ENCODE assay signal across 7 mouse cellular contexts in the genomic region with DNA sequence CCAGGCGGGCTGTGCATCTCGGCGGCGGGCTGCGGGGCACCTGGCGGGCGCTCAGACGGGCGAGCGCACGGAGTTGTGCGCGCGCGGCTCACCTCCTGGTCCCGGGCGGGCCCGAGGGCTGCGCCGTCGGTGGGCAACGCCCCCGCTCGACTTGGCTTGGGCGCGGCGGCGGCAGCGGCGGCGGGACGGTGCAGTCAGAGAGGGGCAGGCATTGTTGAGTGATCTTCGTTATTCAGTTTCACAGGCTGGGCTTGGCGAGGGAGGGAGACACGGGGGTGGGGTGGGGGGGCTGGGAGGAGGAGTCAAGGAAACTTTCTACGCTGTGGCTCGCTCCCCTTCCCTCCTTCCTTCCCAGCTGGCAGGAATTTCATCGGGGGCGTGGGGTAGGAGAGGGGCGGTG. TPM values are rescaled to one million over a fixed set of nuclear protein-coding genes. Genes with fewer than 3 reads are reported as not detected.
DNase-seq lines count a peak whose midpoint lies in the region; ATAC-seq and TF ChIP-seq lines count a peak whose summit lies in the region.

A gene (minus strand): TSS at position 153 of the 400 bp plus-strand sequence.

- under 1% methylated on average over 40 of the region's 40 CpGs for WGBS in thymus, adult 2 months
- WGBS in forebrain, embryonic 16.5 days, result 0% methylated on average over 40 of the region's 40 CpGs
- under 1% methylated on average over 33 of the region's 40 CpGs for WGBS in neural tube, embryonic 11.5 days

- H3K4me1 ChIP-seq in thymus, adult 2 months (replicated peaks; ENCODE audit: control insufficient read depth, insufficient read depth, low read length), result peaks cover 13% of the 10 kb centered on the region
- peaks cover 11% of the 10 kb centered on the region for H3K4me1 ChIP-seq in forebrain, embryonic 16.5 days (replicated peaks; ENCODE audit: control insufficient read depth, insufficient read depth, low read length)
- H3K4me1 ChIP-seq in neural tube, embryonic 11.5 days (ENCODE audit: control insufficient read depth, insufficient read depth, low read length), result 0 out of 2 replicates have a peak, but pooled peaks cover 2% of the 10 kb centered on the region

- peaks cover 3% of the 10 kb centered on the region; the same call in 1 of the 2 replicates for H3K27me3 ChIP-seq in thymus, adult 2 months (ENCODE audit: control insufficient read depth, insufficient read depth, low read length)
- H3K27me3 ChIP-seq in forebrain, embryonic 16.5 days (replicated peaks; ENCODE audit: control insufficient read depth, insufficient read depth, low read length), result peaks cover 29% of the 10 kb centered on the region
- H3K27me3 ChIP-seq in neural tube, embryonic 11.5 days (ENCODE audit: control insufficient read depth, insufficient read depth, low read length), result peaks cover 37% of the 10 kb centered on the region

- no peak for TF ChIP-seq POLR2A in thymus, adult 2 months (IDR thresholded peaks at IDR 0.05; ENCODE audit: control insufficient read depth, extremely low read depth, insufficient read depth, low read length, poor library complexity)

- DNase-seq in thymus, adult 2 months, result peak; percentile 32
- no peak for DNase-seq in thymus, adult 18-20 months
- peak; percentile 39 for DNase-seq in kidney, postnatal 10 days
- no peak for DNase-seq in neural tube, embryonic 11.5 days (ENCODE audit: low spot score)
- no peak for DNase-seq in urinary bladder, postnatal 36 days (ENCODE audit: low spot score in 2 of 2)
- no peak for DNase-seq in right cerebral cortex, postnatal 10 days (ENCODE audit: low spot score in 2 of 2)

- H3K9ac ChIP-seq in forebrain, embryonic 16.5 days (replicated peaks; ENCODE audit: low read depth, low read length), result peak within 1 kb of the TSS; percentile 40
- H3K9ac ChIP-seq in neural tube, embryonic 11.5 days (ENCODE audit: low read length), result no peak within 1 kb of the TSS

- no peaks in the 10 kb centered on the region for H3K9me3 ChIP-seq in forebrain, embryonic 16.5 days (ENCODE audit: control insufficient read depth, low read length)
- H3K9me3 ChIP-seq in neural tube, embryonic 11.5 days (ENCODE audit: control insufficient read depth, low read length), result no peaks in the 10 kb centered on the region

- peak; percentile 16; the same call in 1 of the 2 replicates for ATAC-seq in forebrain, embryonic 16.5 days
- no peak for ATAC-seq in neural tube, embryonic 11.5 days (ENCODE audit: insufficient read depth, low FRiP score, low TSS enrichment)

- no peak within 1 kb of the TSS for H3K27ac ChIP-seq in thymus, adult 2 months (ENCODE audit: control insufficient read depth, insufficient read depth, low read length)
- no peak within 1 kb of the TSS for H3K27ac ChIP-seq in forebrain, embryonic 16.5 days (ENCODE audit: low read length)
- H3K27ac ChIP-seq in neural tube, embryonic 11.5 days (ENCODE audit: low read depth, low read length), result no peak within 1 kb of the TSS

- no peaks in the 10 kb centered on the region for H3K36me3 ChIP-seq in thymus, adult 2 months (ENCODE audit: control insufficient read depth, insufficient read depth, low read length)
- no peaks in the 10 kb centered on the region for H3K36me3 ChIP-seq in forebrain, embryonic 16.5 days (ENCODE audit: control insufficient read depth, insufficient read depth)
- H3K36me3 ChIP-seq in neural tube, embryonic 11.5 days (ENCODE audit: control insufficient read depth, insufficient read depth, low read length), result no peaks in the 10 kb centered on the region

- H3K4me3 ChIP-seq in thymus, adult 2 months (ENCODE audit: control insufficient read depth, insufficient read depth, low read length), result no peak within 1 kb of the TSS
- H3K4me3 ChIP-seq in forebrain, embryonic 16.5 days (replicated peaks; ENCODE audit: low read length), result peak within 1 kb of the TSS; percentile 36
- peak within 1 kb of the TSS; percentile 34 for H3K4me3 ChIP-seq in neural tube, embryonic 11.5 days (ENCODE audit: low read depth, low read length)

- TF ChIP-seq CTCF in thymus, adult 2 months (IDR thresholded peaks at IDR 0.05; ENCODE audit: borderline replicate concordance, control insufficient read depth, extremely low read depth, insufficient read depth, low read length, poor library complexity), result no peak

- H3K4me2 ChIP-seq in forebrain, embryonic 16.5 days (ENCODE audit: low read length), result peak within 1 kb of the TSS; percentile 61
- H3K4me2 ChIP-seq in neural tube, embryonic 11.5 days (ENCODE audit: low read depth), result peak within 1 kb of the TSS; percentile 55

RNA-seq across cellular contexts. Expression of the gene that starts here (rescaled TPM):
- polyA plus RNA-seq in thymus, adult 2 months (2012; rRNA removed), result 1.3 and 1.5 TPM in 2 replicates
- polyA plus RNA-seq in forebrain, embryonic 16.5 days (2015; fragmentation: Nextera tagmentation; extraction: Ambion mirVana), result 0.53 and 0.60 TPM in 2 replicates
- polyA plus RNA-seq in neural tube, embryonic 11.5 days (2014; fragmentation: Nextera tagmentation; extraction: Ambion mirVana), result 0.41 and 0.52 TPM in 2 replicates

Comparison
In these comparisons a context has a peak if more than half of its experiments do, and no peak if none do; other contexts are left out.
1. DNase-seq: peak in thymus, adult 2 months (single experiment) and kidney, postnatal 10 days (single experiment); none in thymus, adult 18-20 months (0 of 2), neural tube, embryonic 11.5 days (single experiment), urinary bladder, postnatal 36 days (0 of 2) and right cerebral cortex, postnatal 10 days (0 of 2).
2. Peak in ATAC-seq, H3K4me3 ChIP-seq, H3K9ac ChIP-seq and H3K4me2 ChIP-seq in forebrain, embryonic 16.5 days; RNA of the gene not detected or under 1 TPM.